Mouse (Mus musculus) splenic B cell, adult 2 months (primary cell): ENCODE measurements at regions not wholly inside any gene's neighbourhood (a gene's known extent, or its start where the extent isn't known, plus 50 kb on each side); places are given as distances from the start of the nearest gene placed in this dataset.

Source experiments
- DNase-seq: peaks from one replicate; pipeline ENCODE4 v3.0.0-alpha.2; 2011; ENCODE audit warnings: low read depth, low spot score
- H3K27me3 ChIP-seq: 2 replicates; pipeline ENCODE4 v1.6.1; 2012; ENCODE audit warnings: mild to moderate bottlenecking, low read length, moderate library complexity, mixed read lengths; ENCODE audit not compliant: control insufficient read depth, poor library complexity, insufficient read depth, severe bottlenecking
- H3K36me3 ChIP-seq: 2 replicates; pipeline ENCODE4 v1.6.1; 2012; ENCODE audit warnings: mild to moderate bottlenecking, low read length, moderate library complexity, mixed read lengths; ENCODE audit not compliant: control insufficient read depth, poor library complexity, insufficient read depth, severe bottlenecking

- Histone ChIP-seq H3K27me3 (no peaks in the 10 kb centered on the region), H3K36me3 (no peaks in the 10 kb centered on the region)
- DNase-seq: no peak
Observed at GRCm38 (mm10) chr3:19458386-19458785, 170.1 kb downstream of the 1700064H15Rik start.

GRCm38 (mm10) chr3:19457431-19457830 is 171.0 kb downstream of the 1700064H15Rik start:
- no peaks in the 10 kb centered on the region for H3K27me3 ChIP-seq

GRCm38 (mm10) chr3:19455838-19456448 is 172.5 kb downstream of the 1700064H15Rik start:
- no peak for DNase-seq
- no peaks in the 10 kb centered on the region for H3K27me3 ChIP-seq
- no peaks in the 10 kb centered on the region for H3K36me3 ChIP-seq

More at GRCm38 (mm10) chr3:19457431-19457830, 171.0 kb downstream of the 1700064H15Rik start:
- no peak for DNase-seq
- H3K36me3 ChIP-seq: no peaks in the 10 kb centered on the region

DNA sequence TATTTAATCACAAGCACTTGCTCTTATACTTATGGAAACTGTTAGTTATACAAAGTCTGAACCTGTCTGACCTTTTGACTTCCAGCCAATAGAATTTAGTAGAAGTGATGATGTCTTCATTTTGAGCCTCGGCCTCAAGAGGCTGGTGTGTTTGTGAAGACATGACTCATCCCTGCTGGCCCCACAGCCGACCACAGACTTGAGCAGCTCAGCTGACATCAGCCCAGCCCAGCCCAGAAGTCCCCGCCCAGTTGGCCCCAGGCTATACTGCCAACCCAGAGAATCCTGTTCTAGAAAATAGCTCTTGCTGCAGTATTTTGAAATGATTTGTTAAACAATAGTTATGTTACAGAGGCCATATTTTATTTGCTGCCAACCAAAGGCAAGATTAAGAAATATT is 177.5 kb downstream of the 1700064H15Rik start:
- no peaks in the 10 kb centered on the region for H3K27me3 ChIP-seq
- DNase-seq: peak; percentile 72

DNA sequence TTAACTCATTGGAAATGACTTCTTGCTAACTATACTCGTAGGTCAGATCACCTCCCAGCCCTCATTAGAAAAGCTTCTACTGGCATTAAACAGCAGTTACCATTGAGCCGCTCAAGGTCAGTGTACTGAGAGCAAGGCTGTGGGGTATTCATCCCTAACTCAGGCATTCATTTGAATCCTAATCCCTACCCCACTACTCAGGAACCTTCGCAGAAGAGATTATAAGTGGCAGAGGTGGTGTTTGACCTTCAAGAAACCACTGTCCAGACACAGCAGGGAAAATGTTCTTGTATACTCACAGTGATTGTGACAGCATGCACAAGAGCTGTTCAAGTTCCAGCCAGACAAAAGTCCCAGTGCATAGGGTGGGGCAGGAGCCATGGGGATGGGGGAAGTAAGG is 179.5 kb downstream of the 1700064H15Rik start:
- DNase-seq: no peak
- H3K27me3 ChIP-seq: no peaks in the 10 kb centered on the region
- H3K36me3 ChIP-seq: no peaks in the 10 kb centered on the region

More for the DNA sequence above, 177.5 kb downstream of the 1700064H15Rik start:
- no peaks in the 10 kb centered on the region for H3K36me3 ChIP-seq

- Histone ChIP-seq H3K36me3 (no peaks in the 10 kb centered on the region), H3K27me3 (no peaks in the 10 kb centered on the region)
- no peak for DNase-seq
Observed at GRCm38 (mm10) chr3:19448192-19448591, 180.3 kb downstream of the 1700064H15Rik start.

DNA sequence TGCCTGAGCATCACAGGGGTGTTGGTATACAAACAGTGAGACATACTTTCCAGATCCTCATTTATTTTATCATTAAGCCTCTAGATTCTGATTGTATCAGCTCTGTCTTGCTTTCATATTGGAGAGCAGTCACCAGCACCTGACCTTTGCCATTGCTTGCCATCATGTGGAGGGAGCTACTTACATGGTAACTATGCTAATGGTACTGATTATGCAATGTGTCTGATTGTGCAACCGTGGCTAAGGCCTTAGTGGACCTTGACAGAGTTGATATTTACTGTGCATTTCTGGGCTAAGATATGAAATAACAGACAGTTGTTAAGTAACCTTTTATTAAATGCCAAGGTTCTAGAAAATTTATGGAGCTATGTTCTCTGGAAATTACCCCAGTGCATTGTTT is 180.7 kb downstream of the 1700064H15Rik start:
- Histone ChIP-seq H3K36me3 (no peaks in the 10 kb centered on the region), H3K27me3 (no peaks in the 10 kb centered on the region)
- no peak for DNase-seq

GRCm38 (mm10) chr3:19444914-19445313 is 183.6 kb downstream of the 1700064H15Rik start:
- Histone ChIP-seq H3K36me3 (no peaks in the 10 kb centered on the region), H3K27me3 (no peaks in the 10 kb centered on the region)
- DNase-seq: no peak

GRCm38 (mm10) chr3:19441827-19442226 is 186.7 kb downstream of the 1700064H15Rik start:
- H3K36me3 ChIP-seq: no peaks in the 10 kb centered on the region
- H3K27me3 ChIP-seq: no peaks in the 10 kb centered on the region
- no peak for DNase-seq

DNA sequence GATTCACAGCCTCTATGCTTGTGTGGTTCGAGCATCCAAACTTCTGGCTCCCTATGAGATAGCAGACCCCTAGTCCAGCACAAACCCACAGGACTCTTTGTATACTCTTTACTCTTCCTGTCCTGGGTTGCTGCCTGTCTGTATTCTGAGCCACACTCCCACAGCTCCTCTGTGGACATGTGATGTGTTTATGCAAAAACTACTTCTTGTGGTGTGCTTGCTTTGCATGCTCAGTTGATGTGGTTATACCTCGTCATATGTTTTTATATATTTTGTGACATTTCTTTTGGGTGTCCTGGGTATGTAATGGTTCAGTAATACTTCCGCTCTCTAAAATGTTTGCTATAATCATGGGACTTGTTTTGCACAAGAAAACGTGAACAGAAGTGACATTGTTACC is 198.3 kb downstream of the 1700064H15Rik start:
- H3K27me3 ChIP-seq: no peaks in the 10 kb centered on the region
- H3K36me3 ChIP-seq: no peaks in the 10 kb centered on the region
- peak; percentile 93 for DNase-seq

DNA sequence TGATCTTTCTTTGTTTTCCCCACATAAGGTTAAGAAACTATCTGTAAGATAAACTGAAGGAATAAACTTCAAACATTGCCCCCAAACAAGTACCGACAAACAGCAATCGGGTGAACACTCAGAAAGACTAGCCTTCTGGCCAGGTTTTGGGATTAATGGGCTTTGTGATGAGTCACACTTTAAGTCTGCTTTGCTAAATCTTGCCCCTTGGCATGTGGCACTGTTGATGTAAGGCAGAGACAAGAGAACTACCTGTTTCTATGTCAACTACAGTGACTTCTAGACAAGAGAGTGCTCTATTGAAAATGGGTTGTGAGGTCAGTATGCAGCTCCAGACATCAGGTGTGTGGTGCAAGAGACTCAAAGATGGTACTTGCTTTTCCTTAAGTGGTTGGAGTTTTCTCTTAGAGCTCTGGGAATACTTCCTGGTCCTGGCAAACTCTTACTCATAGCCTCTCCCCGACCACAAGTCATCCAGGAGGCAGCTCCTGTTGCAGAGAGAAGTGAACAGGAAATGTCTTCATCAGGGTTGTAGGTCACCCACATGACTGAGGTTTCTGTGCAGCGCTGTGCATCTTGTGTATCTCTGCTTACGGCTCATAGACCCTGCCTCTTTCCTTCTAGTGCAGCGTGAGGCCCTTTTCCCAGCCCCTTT is 198.9 kb downstream of the 1700064H15Rik start:
- H3K27me3 ChIP-seq: no peaks in the 10 kb centered on the region
- H3K36me3 ChIP-seq: no peaks in the 10 kb centered on the region
- peak; percentile 65 for DNase-seq

DNA sequence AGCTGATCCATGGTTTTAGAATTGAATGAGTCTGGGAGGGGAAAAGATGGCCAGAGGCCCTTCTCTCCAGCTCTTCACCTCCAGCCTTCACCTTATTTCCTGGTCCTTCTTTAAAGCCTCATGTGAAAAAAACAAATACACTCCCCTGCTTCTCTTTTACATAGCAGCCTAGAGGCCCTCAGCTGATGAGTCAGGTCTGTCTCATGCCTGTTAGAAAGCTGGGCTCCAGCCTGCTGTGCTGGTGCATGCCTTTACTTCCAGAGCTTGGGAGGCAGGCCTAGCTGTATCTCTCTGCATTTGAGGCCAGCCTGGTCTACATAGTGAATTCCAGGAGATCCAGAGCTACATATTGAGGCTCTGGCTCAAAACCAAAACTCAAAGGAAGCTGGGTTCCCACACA is 199.5 kb downstream of the 1700064H15Rik start:
- peak; percentile 32 for DNase-seq
- Histone ChIP-seq H3K36me3 (no peaks in the 10 kb centered on the region), H3K27me3 (no peaks in the 10 kb centered on the region)

DNA sequence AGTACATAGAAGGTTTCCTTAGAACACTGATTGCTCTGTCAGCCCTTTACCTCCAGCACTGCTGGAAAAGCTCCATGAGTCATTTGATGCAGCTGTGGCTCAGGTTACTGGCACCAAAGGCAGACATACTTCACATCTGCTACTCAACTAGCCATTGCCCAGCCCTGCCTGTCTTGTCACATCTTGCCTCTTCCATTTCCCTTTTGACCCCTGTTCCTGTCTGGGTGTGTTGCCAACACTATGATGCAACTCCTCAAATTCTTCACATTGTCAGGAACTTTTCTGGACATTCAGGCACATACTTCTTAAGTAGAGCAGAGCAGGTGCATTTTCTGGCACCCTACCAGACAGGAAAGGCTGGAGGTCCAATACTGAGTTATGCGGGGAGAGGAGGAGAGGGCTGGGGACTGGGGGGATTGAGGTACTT is 202.3 kb downstream of the 1700064H15Rik start:
- DNase-seq: no peak
- no peaks in the 10 kb centered on the region for H3K27me3 ChIP-seq
- no peaks in the 10 kb centered on the region for H3K36me3 ChIP-seq

GRCm38 (mm10) chr3:19425322-19425721 is 203.2 kb downstream of the 1700064H15Rik start:
- Histone ChIP-seq H3K27me3 (no peaks in the 10 kb centered on the region), H3K36me3 (no peaks in the 10 kb centered on the region)
- no peak for DNase-seq

DNA sequence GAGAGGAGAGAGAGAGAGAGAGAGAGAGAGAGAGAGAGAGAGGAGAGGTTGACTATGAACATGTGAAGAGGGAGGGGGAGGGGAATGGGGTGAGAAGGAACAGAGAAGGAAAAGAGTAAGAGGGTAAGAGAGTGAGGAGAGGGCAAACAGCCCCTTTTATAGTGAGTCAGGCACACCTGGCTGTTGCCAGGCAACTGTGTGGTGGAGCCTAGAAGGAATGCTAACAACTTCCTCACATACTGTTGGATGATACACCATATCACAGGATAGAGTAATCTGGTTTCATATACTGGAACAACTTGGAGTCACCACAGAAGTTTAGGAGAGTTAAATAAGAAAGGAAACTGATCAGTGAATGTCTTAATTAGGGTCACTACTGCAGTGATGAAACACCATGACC is 204.1 kb downstream of the 1700064H15Rik start:
- H3K27me3 ChIP-seq: no peaks in the 10 kb centered on the region
- no peak for DNase-seq
- H3K36me3 ChIP-seq: no peaks in the 10 kb centered on the region
